Mouse (Mus musculus) stomach, postnatal 0 days (tissue): Measurements from ENCODE around the gene Mapk8ip1.

Experiments
- CTCF ChIP-seq: IDR thresholded peaks from 2 replicates; pipeline ENCODE4 v1.5.1; 2016; ENCODE audit warnings: antibody characterized with exemption, low read depth, mild to moderate bottlenecking, moderate library complexity
- EP300 ChIP-seq: optimal IDR thresholded peaks from 2 replicates; pipeline ENCODE3; 2016; ENCODE audit warnings: antibody characterized with exemption

- TF ChIP-seq CTCF (no peak), EP300 (no peak)
Observed at GRCm38 (mm10) chr2:92392318-92393264, 8.5 kb downstream of the Mapk8ip1 start.
